Mouse (Mus musculus): ENCODE measurements around the gene Gng8. TPM values are rescaled to one million over a fixed set of nuclear protein-coding genes. Genes with fewer than 3 reads are reported as not detected.
A peak's percentile ranks its signal among the peaks of the same experiment; 100 is the strongest.

The Gng8 gene
- polyA plus RNA-seq, 2 experiments: 17.8 to 63.3 TPM

- no peak for ATAC-seq (ENCODE audit: low FRiP score, low read depth)
- H3K4me3 ChIP-seq (replicated peaks; ENCODE audit: low read length): no peak overlapping the region
- H3K9ac ChIP-seq (ENCODE audit: low read depth, low read length, severe bottlenecking): peak overlapping the region; percentile 25; the same call in 1 of the 2 replicates
- no peaks in the 10 kb centered on the region for H3K9me3 ChIP-seq (ENCODE audit: control insufficient read depth, low read length)
- no peaks in the 10 kb centered on the region for H3K27me3 ChIP-seq (ENCODE audit: control insufficient read depth, insufficient read depth, low read length)
- no peak overlapping the region for H3K4me2 ChIP-seq (replicated peaks; ENCODE audit: low read depth, low read length, severe bottlenecking)
- no peaks in the 10 kb centered on the region for H3K36me3 ChIP-seq (ENCODE audit: control insufficient read depth, insufficient read depth, low read length)
- no peak for TF ChIP-seq POLR2A (IDR thresholded peaks at IDR 0.05; ENCODE audit: borderline replicate concordance, extremely low read depth, insufficient read depth, insufficient read length)
- 21% methylated on average over 5 of the region's 5 CpGs for WGBS
- no peak for DNase-seq (ENCODE audit: low spot score)
- H3K27ac ChIP-seq (replicated peaks; ENCODE audit: low read depth, low read length): no peak overlapping the region
- H3K4me1 ChIP-seq (ENCODE audit: control insufficient read depth, insufficient read depth, low read length): peaks cover 21% of the 10 kb centered on the region
Measured at GRCm38 (mm10) chr7:16900526-16900925, 8.9 kb downstream of the Gng8 start.

- H3K4me2 ChIP-seq (replicated peaks; ENCODE audit: low read depth, low read length, severe bottlenecking): no peak overlapping the region
- H3K27ac ChIP-seq (replicated peaks; ENCODE audit: low read depth, low read length): no peak overlapping the region
- no peaks in the 10 kb centered on the region for H3K27me3 ChIP-seq (ENCODE audit: control insufficient read depth, insufficient read depth, low read length)
- DNase-seq (ENCODE audit: low spot score) (no peak), ATAC-seq (ENCODE audit: low FRiP score, low read depth) (no peak)
- 71% methylated on average over 2 of the region's 2 CpGs for WGBS
- no peak overlapping the region for H3K4me3 ChIP-seq (replicated peaks; ENCODE audit: low read length)
- H3K9ac ChIP-seq (ENCODE audit: low read depth, low read length, severe bottlenecking): no peak overlapping the region
- peaks cover 30% of the 10 kb centered on the region for H3K4me1 ChIP-seq (ENCODE audit: control insufficient read depth, insufficient read depth, low read length)
- no peaks in the 10 kb centered on the region for H3K9me3 ChIP-seq (ENCODE audit: control insufficient read depth, low read length)
- H3K36me3 ChIP-seq (ENCODE audit: control insufficient read depth, insufficient read depth, low read length): no peaks in the 10 kb centered on the region
- TF ChIP-seq POLR2A (IDR thresholded peaks at IDR 0.05; ENCODE audit: borderline replicate concordance, extremely low read depth, insufficient read depth, insufficient read length): no peak
Measured at GRCm38 (mm10) chr7:16903439-16903955, 11.9 kb downstream of the Gng8 start.

GRCm38 (mm10) chr7:16904120-16904675 lies 12.6 kb downstream of the Gng8 start:
- Histone ChIP-seq H3K9me3 (ENCODE audit: control insufficient read depth, low read length) (no peaks in the 10 kb centered on the region), H3K4me1 (ENCODE audit: control insufficient read depth, insufficient read depth, low read length) (peaks cover 30% of the 10 kb centered on the region), H3K9ac (ENCODE audit: low read depth, low read length, severe bottlenecking) (no peak overlapping the region), H3K4me2 (replicated peaks; ENCODE audit: low read depth, low read length, severe bottlenecking) (no peak overlapping the region), H3K27me3 (ENCODE audit: control insufficient read depth, insufficient read depth, low read length) (no peaks in the 10 kb centered on the region), H3K4me3 (replicated peaks; ENCODE audit: low read length) (no peak overlapping the region), H3K36me3 (ENCODE audit: control insufficient read depth, insufficient read depth, low read length) (no peaks in the 10 kb centered on the region), H3K27ac (replicated peaks; ENCODE audit: low read depth, low read length) (no peak overlapping the region)
- whole genome bisulfite sequencing: 43% methylated on average over 8 of the region's 10 CpGs
- DNase-seq (ENCODE audit: low spot score) (no peak), ATAC-seq (ENCODE audit: low FRiP score, low read depth) (no peak)
- no peak for TF ChIP-seq POLR2A (IDR thresholded peaks at IDR 0.05; ENCODE audit: borderline replicate concordance, extremely low read depth, insufficient read depth, insufficient read length)

GRCm38 (mm10) chr7:16905491-16906021 lies 14.0 kb downstream of the Gng8 start:
- H3K4me3 ChIP-seq (replicated peaks; ENCODE audit: low read length): no peak overlapping the region
- 30% methylated on average over 9 of the region's 9 CpGs for WGBS
- DNase-seq (ENCODE audit: low spot score) (no peak), ATAC-seq (ENCODE audit: low FRiP score, low read depth) (no peak)
- no peaks in the 10 kb centered on the region for H3K36me3 ChIP-seq (ENCODE audit: control insufficient read depth, insufficient read depth, low read length)
- H3K4me1 ChIP-seq (ENCODE audit: control insufficient read depth, insufficient read depth, low read length): peaks cover 26% of the 10 kb centered on the region
- H3K27me3 ChIP-seq (ENCODE audit: control insufficient read depth, insufficient read depth, low read length): no peaks in the 10 kb centered on the region
- no peak overlapping the region for H3K4me2 ChIP-seq (replicated peaks; ENCODE audit: low read depth, low read length, severe bottlenecking)
- H3K27ac ChIP-seq (replicated peaks; ENCODE audit: low read depth, low read length): no peak overlapping the region
- H3K9ac ChIP-seq (ENCODE audit: low read depth, low read length, severe bottlenecking): no peak overlapping the region
- H3K9me3 ChIP-seq (ENCODE audit: control insufficient read depth, low read length): no peaks in the 10 kb centered on the region
- no peak for TF ChIP-seq POLR2A (IDR thresholded peaks at IDR 0.05; ENCODE audit: borderline replicate concordance, extremely low read depth, insufficient read depth, insufficient read length)

GRCm38 (mm10) chr7:16906281-16906680 lies 14.7 kb downstream of the Gng8 start, which contains the start of gene Ptgir:
Gene Ptgir (plus strand): TSS chr7:16906490.
- H3K27me3 ChIP-seq (ENCODE audit: control insufficient read depth, insufficient read depth, low read length): no peaks in the 10 kb centered on the region
- ATAC-seq (ENCODE audit: low FRiP score, low read depth) (peak; percentile 14; the same call in 1 of the 2 replicates), DNase-seq (ENCODE audit: low spot score) (peak; percentile 44)
- peak within 1 kb of the TSS; percentile 4; the same call in 1 of the 2 replicates for H3K9ac ChIP-seq (ENCODE audit: low read depth, low read length, severe bottlenecking)
- no peak within 1 kb of the TSS for H3K4me3 ChIP-seq (replicated peaks; ENCODE audit: low read length)
- H3K27ac ChIP-seq (replicated peaks; ENCODE audit: low read depth, low read length): no peak within 1 kb of the TSS
- peaks cover 22% of the 10 kb centered on the region for H3K4me1 ChIP-seq (ENCODE audit: control insufficient read depth, insufficient read depth, low read length)
- H3K36me3 ChIP-seq (ENCODE audit: control insufficient read depth, insufficient read depth, low read length): no peaks in the 10 kb centered on the region
- WGBS: 8% methylated on average over 6 of the region's 6 CpGs
- H3K4me2 ChIP-seq (replicated peaks; ENCODE audit: low read depth, low read length, severe bottlenecking): 0 out of 2 replicates have a peak within 1 kb of the TSS, but pooled peaks have one; percentile 13
- no peak for TF ChIP-seq POLR2A (IDR thresholded peaks at IDR 0.05; ENCODE audit: borderline replicate concordance, extremely low read depth, insufficient read depth, insufficient read length)
- H3K9me3 ChIP-seq (ENCODE audit: control insufficient read depth, low read length): no peaks in the 10 kb centered on the region
